Mouse (Mus musculus): Measurements from ENCODE around the gene Vps13a. TPM values are rescaled to one million over a fixed set of nuclear protein-coding genes. Genes with fewer than 3 reads are reported as not detected.

Vps13a gene
- polyA plus RNA-seq, 1 experiment from 2014 or later, result 9.3 TPM

DNA sequence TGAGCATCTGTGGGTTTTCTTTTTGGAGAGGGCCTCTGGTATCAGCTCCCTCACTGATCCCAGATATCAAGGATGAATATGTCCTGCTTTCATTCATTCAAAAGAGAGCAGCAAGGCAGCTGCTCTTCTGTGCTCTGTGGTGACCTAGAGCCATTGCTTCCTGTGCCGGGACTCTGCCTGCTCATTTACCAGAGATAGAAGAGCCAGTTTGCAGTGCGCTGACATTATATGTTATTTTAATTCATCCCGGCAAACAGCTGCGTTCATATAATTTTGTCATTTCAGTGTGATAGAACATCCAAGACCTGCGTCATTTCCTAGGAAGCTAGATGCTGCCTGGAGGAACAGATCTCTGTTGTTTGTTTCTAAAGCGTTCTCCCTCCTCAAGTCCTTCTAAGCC is 203.9 kb downstream of the Vps13a start:
- WGBS, result 93% methylated on average over 6 of the region's 6 CpGs
- Histone ChIP-seq H3K36me3 (ENCODE audit: control insufficient read depth, insufficient read depth) (no peaks in the 10 kb centered on the region), H3K4me2 (ENCODE audit: low read length) (no peak overlapping the region), H3K9ac (replicated peaks; ENCODE audit: low read depth, low read length) (no peak overlapping the region), H3K4me3 (replicated peaks; ENCODE audit: low read length) (no peak overlapping the region), H3K27ac (ENCODE audit: low read length) (no peak overlapping the region), H3K4me1 (replicated peaks; ENCODE audit: control insufficient read depth, insufficient read depth, low read length) (no peaks in the 10 kb centered on the region), H3K9me3 (ENCODE audit: control insufficient read depth, low read length) (0 out of 2 replicates have a peak, but pooled peaks cover 3% of the 10 kb centered on the region), H3K27me3 (replicated peaks; ENCODE audit: control insufficient read depth, insufficient read depth, low read length) (no peaks in the 10 kb centered on the region)
- no peak for ATAC-seq

Other genes with a start within 250 kb of the Vps13a start
- 0.32 TPM in 1 of 2 replicates, not detected in the other for gene Foxb2, start 92.9 kb upstream of the Vps13a start, polyA plus RNA-seq (2015; fragmentation: Nextera tagmentation; extraction: Ambion mirVana)
- 3.4 and 4.1 TPM in 2 replicates for gene Prune2, start 175.2 kb upstream of the Vps13a start, polyA plus RNA-seq (2015; fragmentation: Nextera tagmentation; extraction: Ambion mirVana)

Measured in forebrain, embryonic 16.5 days (tissue).